Mouse (Mus musculus) heart, embryonic 11.5 days (tissue): ENCODE data around the gene Sinhcaf. TPM values are rescaled to one million over a fixed set of nuclear protein-coding genes. Genes with fewer than 3 reads are reported as not detected.
"Not testable (repeated sequence)": the region's sequence is repeated elsewhere in the genome, so short reads cannot be mapped to it uniquely, and the experiment has no call there.

Experiments
- ATAC-seq: fragments of 200-750 bp; cut with Nextera tagmentation; replicated peaks from 2 replicates; pipeline ENCODE4 v1.8.0; 2017; ENCODE audit warnings: moderate library complexity; ENCODE audit not compliant: insufficient number of reproducible peaks, low FRiP score, low TSS enrichment
- H3K27ac ChIP-seq: fragments of 300-500 bp; sonication (generic); 2 replicates; pipeline ENCODE4 v1.5.1; 2014; ENCODE audit warnings: mild to moderate bottlenecking, low read depth, low read length
- H3K27me3 ChIP-seq: fragments of 300-500 bp; sonication (generic); 2 replicates; pipeline ENCODE4 v1.6.1; 2014; ENCODE audit warnings: mild to moderate bottlenecking, low read length, mixed read lengths; ENCODE audit not compliant: control insufficient read depth, insufficient read depth
- H3K36me3 ChIP-seq: fragments of 300-500 bp; sonication (generic); 2 replicates; pipeline ENCODE4 v1.6.1; 2014; ENCODE audit warnings: mild to moderate bottlenecking, low read length, moderate library complexity, mixed read lengths; ENCODE audit not compliant: control insufficient read depth, insufficient read depth
- H3K4me1 ChIP-seq: fragments of 300-500 bp; sonication (generic); 2 replicates; pipeline ENCODE4 v1.6.1; 2014; ENCODE audit warnings: low read length; ENCODE audit not compliant: control insufficient read depth, insufficient read depth
- H3K4me2 ChIP-seq: fragments of 300-500 bp; sonication (generic); 2 replicates; pipeline ENCODE4 v1.6.1; 2014; ENCODE audit warnings: mild to moderate bottlenecking, moderate library complexity
- H3K4me3 ChIP-seq: fragments of 300-500 bp; sonication (generic); 2 replicates; pipeline ENCODE4 v1.5.1; 2014; ENCODE audit warnings: low read depth, low read length
- H3K9ac ChIP-seq: fragments of 300-500 bp; sonication (generic); 2 replicates; pipeline ENCODE4 v1.6.1; 2014; ENCODE audit warnings: mild to moderate bottlenecking, low read depth, low read length, moderate library complexity
- H3K9me3 ChIP-seq: fragments of 300-500 bp; sonication (generic); replicated peaks from 2 replicates; pipeline ENCODE4 v1.6.1; 2016; ENCODE audit warnings: low read length; ENCODE audit not compliant: control insufficient read depth
- WGBS: fragments of 180-500 bp; shearing (Covaris S2); extraction: QIAGEN DNeasy Blood & Tissue Kit; methylation state at CpG from one replicate; pipeline ENCODE4 v1.1.7; 2014; ENCODE audit not compliant: insufficient replicate concordance; 5-methylcytosine and 5-hydroxymethylcytosine counted together
- polyA plus RNA-seq: library from polyadenylated mRNA; unstranded; fragments of >200 nt; fragmentation: Nextera tagmentation; extraction: Ambion mirVana; gene quantifications from 2 replicates; pipeline ENCODE4 v1.2.1, GENCODE M21; 2014

The Sinhcaf gene
- polyA plus RNA-seq, result 104 and 113 TPM in 2 replicates

DNA sequence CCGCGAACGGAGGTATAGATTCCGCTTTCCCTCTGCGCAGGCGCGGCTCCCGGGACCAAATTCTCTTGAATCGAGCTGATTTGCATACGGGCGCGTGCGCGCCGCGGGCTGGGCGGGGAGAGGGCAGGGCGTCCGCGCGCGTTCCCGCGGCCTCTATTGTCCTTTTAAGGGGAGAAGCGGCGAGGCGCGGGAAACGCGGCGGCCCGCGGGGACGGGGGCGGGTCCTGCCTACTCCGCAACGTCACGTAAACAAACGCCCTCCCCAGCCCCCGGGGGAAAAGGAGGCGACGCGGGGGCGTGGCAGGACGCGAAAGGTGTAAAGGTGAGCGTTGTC, at the start of gene Sinhcaf:
Sinhcaf (minus strand) TSS at position 59 of the 334 bp plus-strand sequence.
- ATAC-seq, result peak; percentile 91
- no peaks in the 10 kb centered on the region for H3K27me3 ChIP-seq
- no peaks in the 10 kb centered on the region for H3K36me3 ChIP-seq
- no peaks in the 10 kb centered on the region for H3K9me3 ChIP-seq
- peak within 1 kb of the TSS; percentile 74 for H3K4me3 ChIP-seq
- H3K4me1 ChIP-seq, result peaks cover 9% of the 10 kb centered on the region; the same call in 1 of the 2 replicates
- under 1% methylated on average over 47 of the region's 47 CpGs for WGBS
- peak within 1 kb of the TSS; percentile 99 for H3K9ac ChIP-seq
- peak within 1 kb of the TSS; percentile 83 for H3K4me2 ChIP-seq
- H3K27ac ChIP-seq, result peak within 1 kb of the TSS; percentile 81

DNA sequence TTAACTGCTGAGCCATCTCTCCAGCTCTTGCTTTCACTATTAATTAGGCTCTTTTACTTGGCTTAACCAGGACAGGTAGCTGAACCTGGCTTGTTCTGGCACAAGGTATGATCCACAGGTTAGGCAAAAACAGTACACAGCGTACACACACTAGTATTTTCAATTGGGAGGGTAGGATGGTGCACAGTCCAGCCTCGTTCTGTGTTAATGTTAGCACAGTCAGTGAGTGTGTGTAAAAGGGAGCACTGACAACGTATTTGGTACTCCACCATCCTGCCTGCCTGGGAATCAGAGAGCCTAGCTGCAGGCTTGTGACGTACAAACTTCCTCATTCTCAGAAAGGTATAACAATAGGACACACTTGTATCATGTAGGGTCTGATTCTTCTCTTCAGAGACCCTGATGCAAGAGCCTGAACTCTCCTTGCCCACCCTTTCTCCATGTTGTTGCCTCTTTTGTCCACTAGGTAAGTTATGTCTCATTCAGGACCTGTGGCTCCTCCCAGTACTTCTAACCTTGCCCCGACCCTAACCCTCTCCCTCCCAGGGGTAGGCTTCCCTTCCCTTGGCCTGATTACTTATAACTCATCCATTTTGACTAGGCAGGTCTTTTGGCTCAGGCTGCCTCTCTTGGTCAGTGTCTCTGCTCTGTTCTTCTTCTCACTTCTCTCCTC, 48.2 kb upstream of the Sinhcaf start:
- Histone ChIP-seq H3K27me3 (no peaks in the 10 kb centered on the region), H3K36me3 (no peaks in the 10 kb centered on the region; the same call in 1 of the 2 replicates), H3K27ac (no peak overlapping the region), H3K4me3 (no peak overlapping the region), H3K9ac (no peak overlapping the region), H3K4me2 (no peak overlapping the region), H3K9me3 (no peaks in the 10 kb centered on the region), H3K4me1 (peaks cover 6% of the 10 kb centered on the region)
- 66% methylated on average over 5 of the region's 5 CpGs for WGBS
- no peak for ATAC-seq

DNA sequence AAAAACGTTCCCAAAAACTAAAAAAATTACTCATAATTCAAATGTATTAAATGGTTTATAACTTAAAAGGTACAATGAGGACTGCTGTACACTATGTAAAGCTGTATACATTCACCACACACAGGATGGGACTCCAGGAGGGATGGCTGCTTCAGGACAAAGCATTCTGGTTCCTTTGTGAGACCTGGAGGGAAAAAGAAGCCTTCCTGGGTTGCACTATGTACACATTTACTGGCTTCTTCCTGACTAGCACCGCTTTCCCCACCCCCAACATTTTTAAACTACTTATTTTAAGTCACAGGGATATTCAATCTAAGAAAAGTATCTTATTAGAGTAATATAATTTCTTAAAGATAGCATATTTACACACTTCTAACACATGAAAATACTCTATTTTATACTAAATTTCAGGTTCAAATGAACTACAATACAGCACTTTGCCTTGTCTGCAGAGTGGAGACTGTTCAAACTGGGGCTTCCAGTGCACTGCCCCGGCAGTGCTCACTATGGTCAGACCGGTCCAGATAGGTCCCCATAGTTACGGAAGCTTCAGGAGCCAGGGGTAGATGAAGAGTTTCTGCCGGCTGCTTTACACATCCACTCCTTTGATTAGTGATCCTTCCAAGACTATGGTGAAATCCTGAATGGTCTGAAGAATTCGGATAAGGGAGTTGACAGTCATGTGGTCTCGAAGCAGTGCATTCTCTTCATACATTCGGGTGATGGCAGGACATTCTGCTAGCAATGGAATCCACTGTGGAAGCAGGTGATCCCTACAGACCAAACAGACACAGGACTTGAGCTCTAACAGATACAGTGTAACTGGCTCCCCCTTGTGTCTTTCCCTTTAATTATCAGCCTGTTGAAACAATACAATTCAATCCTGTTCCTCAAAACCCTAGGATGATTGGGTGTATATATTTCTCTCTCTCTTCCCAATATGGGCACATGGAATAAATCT, 47.1 kb upstream of the Sinhcaf start:
- H3K9me3 ChIP-seq, result no peaks in the 10 kb centered on the region
- H3K4me3 ChIP-seq, result no peak overlapping the region
- no peak overlapping the region for H3K9ac ChIP-seq
- H3K27ac ChIP-seq, result no peak overlapping the region
- peaks cover 6% of the 10 kb centered on the region for H3K4me1 ChIP-seq
- H3K27me3 ChIP-seq, result no peaks in the 10 kb centered on the region
- peak; percentile 52; the same call in 1 of the 2 replicates for ATAC-seq
- no peak overlapping the region for H3K4me2 ChIP-seq
- WGBS, result 22% methylated on average over 9 of the region's 9 CpGs
- H3K36me3 ChIP-seq, result no peaks in the 10 kb centered on the region; the same call in 1 of the 2 replicates

DNA sequence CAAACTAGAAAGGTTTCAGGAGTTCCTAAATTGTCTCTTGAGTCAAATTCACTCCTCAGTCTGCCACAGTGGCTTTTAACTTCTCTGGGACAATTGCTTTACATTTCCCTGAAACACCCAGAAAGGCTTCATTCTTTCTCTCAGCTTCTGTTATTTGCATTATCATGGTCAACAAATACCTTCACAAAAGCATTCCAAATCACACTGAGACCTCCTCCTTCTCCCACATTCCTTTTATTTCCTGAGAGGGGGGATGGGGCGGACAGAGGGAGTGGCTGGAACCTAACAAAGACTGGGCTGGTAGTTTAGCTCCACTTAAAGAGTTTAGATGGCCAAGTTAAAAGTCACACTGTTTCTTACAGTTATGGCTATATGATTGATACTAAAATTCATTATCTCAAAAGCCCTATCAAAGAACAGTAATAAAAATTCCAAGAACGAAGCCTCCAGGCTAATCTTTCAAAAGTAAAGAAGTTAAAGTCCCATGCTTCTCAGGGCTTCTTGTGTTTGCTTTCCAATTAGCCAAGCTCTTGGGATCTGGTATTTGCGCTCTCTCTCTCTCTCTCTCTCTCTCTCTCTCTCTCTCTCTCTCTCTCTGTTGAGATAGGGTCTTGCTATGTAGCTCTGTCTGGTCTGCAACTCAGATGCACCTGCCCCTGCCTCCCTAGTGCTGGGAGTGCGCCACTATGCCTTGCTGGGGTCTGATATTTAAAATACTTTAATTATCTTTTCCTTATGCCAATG, 46.3 kb upstream of the Sinhcaf start:
- H3K36me3 ChIP-seq, result no peaks in the 10 kb centered on the region; the same call in 1 of the 2 replicates
- H3K4me1 ChIP-seq, result peaks cover 6% of the 10 kb centered on the region
- no peak overlapping the region for H3K4me2 ChIP-seq
- H3K9ac ChIP-seq, result no peak overlapping the region
- no peak for ATAC-seq
- no peaks in the 10 kb centered on the region for H3K27me3 ChIP-seq
- no peak overlapping the region for H3K4me3 ChIP-seq
- no peaks in the 10 kb centered on the region for H3K9me3 ChIP-seq
- no peak overlapping the region for H3K27ac ChIP-seq
- WGBS, result 40% methylated on average over 4 of the region's 4 CpGs

DNA sequence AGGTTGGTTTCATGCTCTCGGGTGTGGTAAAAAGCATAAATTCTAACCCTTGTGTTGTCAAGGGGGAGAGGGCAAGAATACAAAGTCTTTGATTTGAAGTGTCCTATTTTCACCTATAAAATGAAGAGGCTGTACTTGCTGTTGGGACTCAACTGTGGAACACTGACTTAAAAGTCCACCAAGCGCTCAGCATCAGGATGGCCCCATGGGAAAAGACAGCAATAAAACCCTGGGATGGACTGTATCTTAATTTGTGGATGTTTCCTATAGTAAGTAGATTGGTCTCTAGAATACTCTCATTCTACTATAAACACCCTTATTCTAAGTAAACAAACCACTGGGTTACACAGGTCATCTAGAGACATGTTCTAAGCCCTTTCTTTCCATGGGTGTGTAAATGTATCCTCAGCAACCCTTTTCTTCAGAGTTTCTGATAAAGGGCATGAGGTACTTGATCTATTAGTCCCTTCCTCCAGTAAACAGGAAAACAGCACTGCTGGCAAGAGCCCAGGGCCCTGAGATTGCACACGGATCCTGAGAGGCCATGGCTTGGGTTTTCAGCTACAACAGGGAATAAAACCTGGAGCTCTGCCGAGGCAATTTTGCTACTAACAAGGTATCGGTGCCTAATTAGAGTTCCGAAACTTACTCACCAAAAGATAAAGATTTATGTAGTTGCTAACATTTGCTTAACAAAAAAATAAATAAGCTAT, 45.5 kb upstream of the Sinhcaf start:
- no peak for ATAC-seq
- WGBS, result 51% methylated on average over 6 of the region's 6 CpGs
- H3K9me3 ChIP-seq, result no peaks in the 10 kb centered on the region
- no peak overlapping the region for H3K27ac ChIP-seq
- H3K36me3 ChIP-seq, result no peaks in the 10 kb centered on the region; the same call in 1 of the 2 replicates
- no peak overlapping the region for H3K9ac ChIP-seq
- H3K4me1 ChIP-seq, result peaks cover 6% of the 10 kb centered on the region
- no peaks in the 10 kb centered on the region for H3K27me3 ChIP-seq
- H3K4me3 ChIP-seq, result no peak overlapping the region
- no peak overlapping the region for H3K4me2 ChIP-seq

DNA sequence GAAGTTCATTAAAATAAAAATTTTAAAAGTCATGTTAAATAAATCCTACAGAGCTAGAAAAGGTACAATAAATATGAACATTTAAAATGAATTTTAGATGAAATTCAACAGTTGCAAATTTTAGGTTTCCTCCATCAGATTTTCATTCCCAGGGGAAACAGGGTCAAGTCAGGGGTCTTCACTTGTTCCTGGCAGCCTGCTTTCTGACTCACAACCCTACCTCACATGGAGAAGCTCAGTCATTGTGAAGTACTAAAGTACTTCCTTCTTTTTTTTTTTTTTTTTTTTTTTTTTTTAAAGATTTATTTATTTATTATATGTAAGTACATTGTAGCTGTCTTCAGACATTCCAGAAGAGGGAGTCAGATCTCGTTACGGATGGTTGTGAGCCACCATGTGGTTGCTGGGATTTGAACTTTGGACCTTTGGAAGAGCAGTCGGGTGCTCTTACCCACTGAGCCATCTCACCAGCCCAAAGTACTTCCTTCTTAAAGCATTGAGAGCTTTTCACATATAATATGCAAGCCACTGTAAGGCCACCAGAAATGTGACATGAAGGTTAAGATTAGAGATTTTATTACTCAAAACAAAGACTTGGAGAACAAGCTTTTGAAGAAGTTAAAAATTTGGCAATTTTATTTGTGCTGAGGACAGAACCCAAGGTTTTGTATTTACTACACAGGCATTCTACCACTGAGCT, 43.7 kb upstream of the Sinhcaf start:
- not testable (repeated sequence) for H3K36me3 ChIP-seq, H3K9me3 ChIP-seq, H3K4me1 ChIP-seq, H3K4me2 ChIP-seq, ATAC-seq, H3K4me3 ChIP-seq, H3K27me3 ChIP-seq, H3K27ac ChIP-seq, H3K9ac ChIP-seq
- WGBS, result 84% methylated on average over 1 of the region's 3 CpGs

DNA sequence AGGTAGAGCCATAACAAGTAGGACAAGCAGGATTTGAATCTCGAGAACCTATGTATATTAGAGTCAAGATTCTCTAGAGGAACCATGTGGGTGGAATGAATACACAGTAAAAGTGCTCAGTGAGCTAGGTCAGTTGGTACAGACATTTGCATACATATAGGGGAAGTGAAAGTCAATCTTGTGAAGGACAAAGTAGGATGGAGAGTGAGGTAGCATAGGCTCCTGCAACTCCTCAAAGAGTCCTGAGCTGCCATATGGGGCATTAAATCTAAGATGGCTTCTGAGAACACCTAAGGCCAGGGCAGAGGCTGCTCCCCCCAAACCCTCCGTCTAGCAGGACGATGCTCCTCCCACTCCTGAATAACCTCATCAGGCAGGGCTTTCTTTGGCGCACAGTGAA, 39.7 kb upstream of the Sinhcaf start:
- WGBS, result 84% methylated on average over 4 of the region's 4 CpGs
- no peak overlapping the region for H3K27ac ChIP-seq
- no peaks in the 10 kb centered on the region for H3K9me3 ChIP-seq
- no peaks in the 10 kb centered on the region for H3K4me1 ChIP-seq
- H3K36me3 ChIP-seq, result no peaks in the 10 kb centered on the region
- H3K27me3 ChIP-seq, result no peaks in the 10 kb centered on the region
- no peak overlapping the region for H3K9ac ChIP-seq
- no peak overlapping the region for H3K4me2 ChIP-seq
- ATAC-seq, result no peak
- H3K4me3 ChIP-seq, result no peak overlapping the region
